Mouse (Mus musculus) c-Kit-positive CD71-negative TER-119-negative erythroid progenitor cells, embryonic 14.5 days (primary cell): Measurements from ENCODE around the gene Gm11099.

Source experiments
- DNase-seq: peaks from one replicate; pipeline ENCODE4 v3.0.0-alpha.2; 2013; ENCODE audit warnings: low read depth

The Gm11099 gene

GRCm38 (mm10) chr2:58859134-58859533 is at the start of gene Gm11099:
Gene Gm11099, plus strand, starts transcription at chr2:58859434.
- no peak for DNase-seq

GRCm38 (mm10) chr2:58812941-58813340 is 46.3 kb upstream of the Gm11099 start:
- DNase-seq = no peak

- no peak for DNase-seq
These were observed 30.2 kb upstream of the Gm11099 start for GRCm38 (mm10) chr2:58828910-58829600.

GRCm38 (mm10) chr2:58829981-58830742 is 29.1 kb upstream of the Gm11099 start:
- no peak for DNase-seq

DNA sequence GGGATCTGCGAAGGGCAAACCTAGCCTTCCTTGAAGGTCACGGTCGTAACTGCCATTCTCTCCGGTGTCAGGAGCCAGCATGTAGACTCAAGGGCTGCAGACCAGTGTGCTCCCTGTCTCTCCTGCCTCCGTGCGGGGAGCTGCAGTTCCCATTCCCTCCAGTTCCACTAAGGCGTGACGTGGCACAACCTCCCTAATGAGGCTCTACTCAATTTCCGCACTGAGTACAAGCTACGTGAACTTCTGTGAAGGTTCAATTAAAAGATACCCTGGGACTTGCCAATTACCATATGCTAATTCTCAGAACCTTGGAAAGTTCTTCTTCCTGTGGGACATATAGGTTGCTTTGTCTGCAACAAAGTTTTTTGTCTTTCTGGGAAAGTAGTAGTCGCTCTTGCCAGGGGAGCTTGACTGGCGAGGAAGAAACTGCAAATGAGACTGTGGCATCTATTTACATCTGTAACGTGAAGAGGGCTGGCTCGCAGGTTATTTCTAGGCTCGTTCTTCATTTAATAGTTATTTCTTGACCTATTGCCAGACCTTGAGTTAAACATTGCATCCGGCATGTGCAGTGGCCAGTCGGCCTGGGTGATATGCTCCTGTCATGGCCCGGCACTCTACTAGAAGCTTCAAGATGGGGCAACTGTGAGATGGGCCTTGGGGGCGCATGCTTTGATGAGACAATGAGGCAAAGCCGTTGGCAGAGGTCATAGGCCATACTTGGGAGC is 26.8 kb upstream of the Gm11099 start:
- no peak for DNase-seq

- DNase-seq = no peak
These were observed 18.2 kb upstream of the Gm11099 start for GRCm38 (mm10) chr2:58841021-58841420.

GRCm38 (mm10) chr2:58842443-58842842 is 16.8 kb upstream of the Gm11099 start:
- DNase-seq = no peak

- DNase-seq = no peak
These were observed 14.7 kb upstream of the Gm11099 start for GRCm38 (mm10) chr2:58844499-58844898.

DNA sequence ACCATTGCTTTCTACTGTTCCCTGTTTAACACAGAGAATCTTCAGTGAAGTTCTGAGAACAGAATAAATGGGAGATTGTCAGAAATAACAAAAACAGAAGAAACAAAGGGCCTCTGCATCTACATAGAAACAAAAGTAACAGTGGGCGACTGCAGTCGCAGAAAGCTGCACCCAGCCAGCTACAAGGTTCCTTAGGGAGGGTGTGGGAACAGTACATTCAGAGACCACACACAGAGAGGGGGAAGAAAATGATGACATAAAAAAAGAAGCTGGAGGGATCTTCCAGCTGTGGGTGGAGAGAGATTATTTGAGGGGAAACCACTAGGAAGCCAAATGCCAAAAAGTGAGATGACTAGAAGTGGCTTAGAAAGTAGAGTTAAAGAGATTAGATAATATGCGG is 20.6 kb downstream of the Gm11099 start:
- no peak for DNase-seq

- DNase-seq = no peak
These were observed 45.8 kb downstream of the Gm11099 start for GRCm38 (mm10) chr2:58905057-58905456.

- DNase-seq = no peak
These were observed 47.7 kb downstream of the Gm11099 start for GRCm38 (mm10) chr2:58906814-58907516.

- no peak for DNase-seq
These were observed 53.1 kb downstream of the Gm11099 start for GRCm38 (mm10) chr2:58912339-58912738.

- DNase-seq = no peak
These were observed 59.1 kb downstream of the Gm11099 start for GRCm38 (mm10) chr2:58918351-58918750.

GRCm38 (mm10) chr2:58925551-58925950 is 66.3 kb downstream of the Gm11099 start:
- no peak for DNase-seq

- no peak for DNase-seq
These were observed 82.1 kb downstream of the Gm11099 start for GRCm38 (mm10) chr2:58941361-58941760.

DNA sequence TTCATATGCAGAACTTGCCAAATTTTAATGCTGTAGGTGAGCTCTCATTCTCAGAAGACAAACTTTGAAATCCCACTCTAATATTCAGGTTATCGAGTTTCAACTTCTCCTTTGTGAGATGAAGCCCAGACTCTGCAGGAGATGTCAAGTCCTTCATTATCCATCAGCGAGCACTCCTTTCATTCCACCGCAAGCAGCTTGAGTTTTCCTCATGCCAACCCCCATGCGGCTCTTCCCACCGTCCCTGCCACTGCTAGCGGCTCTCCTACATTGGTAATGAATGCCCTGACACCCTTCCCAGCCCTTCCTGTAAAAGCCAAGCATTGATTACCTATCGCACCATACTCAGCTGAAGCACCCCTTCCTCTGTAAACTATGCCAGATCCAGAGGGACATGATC is 89.6 kb downstream of the Gm11099 start:
- no peak for DNase-seq

DNA sequence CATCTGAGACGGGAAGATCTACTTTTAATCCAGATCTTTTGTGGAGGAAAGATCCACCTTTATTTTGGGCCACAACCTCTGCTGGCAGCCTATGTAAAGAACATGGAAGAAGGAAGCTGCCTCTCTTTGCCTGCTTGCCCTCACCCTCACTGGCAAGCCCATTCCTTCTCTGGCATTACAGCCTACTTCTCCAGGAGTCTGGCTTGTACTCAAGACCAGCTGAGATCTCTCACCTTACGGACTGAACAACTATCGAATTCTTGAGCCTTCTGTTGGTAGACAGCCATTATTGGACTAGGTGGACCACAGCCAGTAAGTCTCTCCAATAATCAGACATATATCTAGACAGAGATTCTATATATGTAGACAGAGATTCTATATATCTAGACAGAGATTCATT is 92.9 kb downstream of the Gm11099 start:
- no peak for DNase-seq

DNA sequence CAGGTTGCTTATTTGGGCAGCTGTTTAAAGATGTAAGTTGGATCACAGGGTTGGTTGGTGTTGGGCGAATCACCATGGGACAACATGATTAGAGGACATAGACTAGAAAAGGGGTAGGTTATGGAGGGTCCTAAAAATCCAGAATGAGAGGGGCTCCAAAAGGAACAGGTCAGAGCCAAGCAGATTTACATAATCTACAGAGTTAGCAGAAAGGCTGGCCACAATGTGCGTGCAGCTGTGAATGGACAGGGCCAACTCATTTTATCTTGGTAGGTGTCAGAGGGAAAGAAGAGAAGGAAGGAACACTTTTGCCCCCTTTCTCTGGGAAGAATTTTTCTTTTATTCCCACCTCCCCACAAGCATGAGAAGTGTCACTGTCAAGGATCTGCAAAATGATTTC is 97.1 kb downstream of the Gm11099 start:
- DNase-seq = no peak

GRCm38 (mm10) chr2:58956770-58957300 is 97.6 kb downstream of the Gm11099 start:
- no peak for DNase-seq
